ENCODE assay signal across 7 mouse cellular contexts in the genomic region with DNA sequence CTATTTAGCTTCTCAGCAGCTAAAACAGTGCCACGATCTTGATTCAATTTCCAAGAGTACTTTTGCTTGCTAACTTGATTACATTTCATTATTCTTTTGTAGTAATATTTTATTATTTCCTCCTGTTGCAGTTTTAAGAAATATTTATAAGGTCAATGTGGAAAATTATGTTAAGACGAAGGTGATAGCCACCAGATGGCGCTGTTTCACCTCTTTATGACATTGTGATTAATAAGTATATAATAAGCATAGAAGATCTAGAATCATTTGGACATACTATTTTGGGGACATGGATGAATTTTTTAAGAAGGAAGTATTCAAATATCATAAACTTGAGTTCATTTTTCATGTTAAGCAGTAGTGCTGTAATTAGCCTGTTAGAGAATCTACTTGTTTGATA.
DNase-seq lines count a peak whose midpoint lies in the region; ATAC-seq and TF ChIP-seq lines count a peak whose summit lies in the region.

No protein-coding gene starts in this region.

- peaks cover 5% of the 10 kb centered on the region for H3K36me3 ChIP-seq in E14TG2a.4 (ENCODE audit: insufficient read depth, low read length)

- no peaks in the 10 kb centered on the region for H3K9me3 ChIP-seq in E14TG2a.4 (ENCODE audit: low read length)

- no peak overlapping the region for H3K4me3 ChIP-seq in E14TG2a.4 (replicated peaks; ENCODE audit: low read length)

- intact Hi-C loops in left cerebral cortex, postnatal 4 days (cut with DNase I): loop anchor here (10.0 kb wide), 1 partner anchor 724 kb away; the partner anchor contains the start of gene Comtd1

- H3K27me3 ChIP-seq in E14TG2a.4 (ENCODE audit: insufficient read depth, low read length): no peaks in the 10 kb centered on the region

- peak; percentile 62 for DNase-seq in layer of hippocampus, adult 11-12 months (ENCODE audit: low spot score)
- no peak for DNase-seq in layer of hippocampus, adult 9-11 months
- DNase-seq in B cell, adult 2 months: peak; percentile 60 to 67
- peak; percentile 76 to 84 for DNase-seq in cerebellum, postnatal 10 days
- DNase-seq in left cerebral cortex, postnatal 4 days: peak; percentile 59

- TF ChIP-seq CTCF in E14TG2a.4 (conservative IDR thresholded peaks at IDR 0.05; ENCODE audit: low read length): peak; percentile 65

- no peak for ATAC-seq in megakaryocyte, adult 5-6 weeks (ENCODE audit: poor library complexity, severe bottlenecking)

- peaks cover 9% of the 10 kb centered on the region; the same call in 1 of the 2 replicates for H3K4me1 ChIP-seq in E14TG2a.4 (replicated peaks; ENCODE audit: low read depth, low read length)
